Mouse (Mus musculus) hindbrain, embryonic 13.5 days (tissue): ENCODE measurements around the gene Krtap2-4. TPM values are rescaled to one million over a fixed set of nuclear protein-coding genes. Genes with fewer than 3 reads are reported as not detected.

Experiments
- ATAC-seq: fragments of 200-750 bp; cut with Nextera tagmentation; 2 replicates; pipeline ENCODE4 v1.8.0; 2017; ENCODE audit warnings: moderate TSS enrichment; ENCODE audit not compliant: low FRiP score
- H3K27ac ChIP-seq: fragments of 300-500 bp; sonication (generic); 2 replicates; pipeline ENCODE4 v1.5.1; 2015; ENCODE audit warnings: inconsistent platforms, mild to moderate bottlenecking, moderate library complexity
- H3K27me3 ChIP-seq: fragments of 300-500 bp; sonication (generic); 2 replicates; pipeline ENCODE4 v1.6.1; 2015; ENCODE audit warnings: mild to moderate bottlenecking, inconsistent platforms
- H3K36me3 ChIP-seq: fragments of 300-500 bp; sonication (generic); 2 replicates; pipeline ENCODE4 v1.6.1; 2015; ENCODE audit warnings: mild to moderate bottlenecking, inconsistent platforms
- H3K4me1 ChIP-seq: fragments of 300-500 bp; sonication (generic); replicated peaks from 2 replicates; pipeline ENCODE4 v1.6.1; 2015; ENCODE audit warnings: inconsistent platforms
- H3K4me2 ChIP-seq: fragments of 300-500 bp; sonication (generic); 2 replicates; pipeline ENCODE4 v1.6.1; 2015; ENCODE audit warnings: inconsistent platforms, mild to moderate bottlenecking, moderate library complexity
- H3K4me3 ChIP-seq: fragments of 300-500 bp; sonication (generic); 2 replicates; pipeline ENCODE4 v1.5.1; 2015; ENCODE audit warnings: mild to moderate bottlenecking, inconsistent platforms
- H3K9ac ChIP-seq: fragments of 300-500 bp; sonication (generic); 2 replicates; pipeline ENCODE4 v1.6.1; 2015; ENCODE audit warnings: mild to moderate bottlenecking, inconsistent platforms
- H3K9me3 ChIP-seq: fragments of 300-500 bp; sonication (generic); 2 replicates; pipeline ENCODE4 v1.6.1; 2016; ENCODE audit warnings: inconsistent platforms
- WGBS: fragments of 180-500 bp; shearing (Covaris S2); methylation state at CpG from one replicate; pipeline ENCODE4 v1.1.7; 2015; 5-methylcytosine and 5-hydroxymethylcytosine counted together
- polyA plus RNA-seq: library from polyadenylated mRNA; unstranded; fragments of >200 nt; fragmentation: Nextera tagmentation; extraction: Ambion mirVana; gene quantifications from 2 replicates; pipeline ENCODE4 v1.2.1, GENCODE M21; 2015

The Krtap2-4 gene
- polyA plus RNA-seq, 1 experiment from 2014 or later: not detected

DNA sequence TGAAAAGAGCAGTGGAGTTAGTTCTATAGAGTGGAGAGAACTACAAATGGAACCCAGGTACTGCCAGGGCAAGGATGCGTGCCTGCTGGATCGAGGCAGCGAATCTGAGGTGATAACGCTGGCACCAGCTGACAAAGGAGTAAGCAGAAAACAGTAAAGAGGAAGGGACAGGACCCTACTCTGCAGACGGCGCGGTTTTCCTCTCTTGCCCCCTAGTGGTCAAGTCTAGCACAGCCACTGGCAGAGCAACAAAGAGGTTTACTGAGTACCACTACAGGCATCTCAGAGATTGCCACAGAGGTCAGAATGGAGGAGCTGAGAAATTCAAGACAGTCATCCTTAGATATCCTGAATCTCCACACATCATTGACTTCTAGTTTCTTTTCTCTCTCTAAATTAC lies 40.5 kb downstream of the Krtap2-4 start:
- H3K4me3 ChIP-seq: no peak overlapping the region

DNA sequence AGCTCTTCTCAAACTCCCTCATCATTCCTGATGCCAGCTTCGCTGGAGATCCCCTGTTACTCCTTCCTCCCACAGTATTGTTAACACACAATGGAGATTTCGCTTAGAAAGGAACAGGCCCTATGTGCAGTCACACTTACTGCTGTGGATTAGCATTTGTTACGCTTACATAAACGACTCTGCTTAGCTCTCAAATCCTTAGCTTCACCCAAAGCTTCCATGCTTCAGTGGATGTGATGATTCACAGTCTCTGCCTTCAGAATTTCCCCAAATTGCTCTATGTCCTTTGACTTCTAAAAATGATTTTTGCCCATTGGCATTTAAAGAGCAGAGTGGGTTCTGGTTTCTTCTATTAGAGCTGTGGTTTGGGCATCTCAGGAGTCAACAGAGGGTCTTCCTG lies 41.5 kb downstream of the Krtap2-4 start:
- Histone ChIP-seq H3K36me3 (no peaks in the 10 kb centered on the region), H3K9ac (no peak overlapping the region), H3K27me3 (no peaks in the 10 kb centered on the region), H3K27ac (no peak overlapping the region), H3K4me3 (no peak overlapping the region), H3K4me1 (0 out of 2 replicates have a peak, but pooled peaks cover 2% of the 10 kb centered on the region), H3K4me2 (no peak overlapping the region), H3K9me3 (no peaks in the 10 kb centered on the region)
- WGBS: 41% methylated on average over 4 of the region's 4 CpGs
- no peak for ATAC-seq

More for the DNA sequence above, 40.5 kb downstream of the Krtap2-4 start:
- H3K9me3 ChIP-seq: no peaks in the 10 kb centered on the region
- H3K27me3 ChIP-seq: no peaks in the 10 kb centered on the region
- peak overlapping the region; percentile 45 for H3K4me2 ChIP-seq
- no peak overlapping the region for H3K27ac ChIP-seq
- WGBS: 6% methylated on average over 7 of the region's 7 CpGs
- H3K9ac ChIP-seq: no peak overlapping the region; the same call in 1 of the 2 replicates
- no peaks in the 10 kb centered on the region for H3K36me3 ChIP-seq
- ATAC-seq: no peak
- H3K4me1 ChIP-seq: 0 out of 2 replicates have a peak, but pooled peaks cover 2% of the 10 kb centered on the region

DNA sequence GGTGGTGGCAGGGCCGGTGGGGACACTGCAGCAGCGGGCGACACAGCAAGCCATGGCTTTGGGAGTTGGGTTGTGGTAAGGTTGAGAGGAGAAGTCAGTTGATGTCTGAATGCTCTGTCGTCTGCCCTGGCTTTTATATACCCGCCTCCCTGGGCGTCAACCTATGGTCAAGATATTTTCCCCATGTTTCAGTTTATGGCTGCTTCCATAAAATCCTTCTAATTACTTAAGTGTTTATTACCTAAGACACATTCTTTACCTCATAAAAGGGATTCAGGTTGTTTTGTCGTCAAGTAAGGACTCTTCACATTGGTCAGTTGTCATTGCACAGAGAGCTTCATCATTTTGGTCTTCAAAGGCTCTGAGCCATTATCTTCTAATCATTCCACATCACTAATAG lies 48.1 kb downstream of the Krtap2-4 start, which contains the start of gene Krtap3-1:
Krtap3-1 (minus strand) TSS at position 101 of the 400 bp plus-strand sequence.
- Histone ChIP-seq H3K36me3 (no peaks in the 10 kb centered on the region), H3K9ac (no peak within 1 kb of the TSS), H3K9me3 (no peaks in the 10 kb centered on the region), H3K27ac (no peak within 1 kb of the TSS), H3K4me1 (no peaks in the 10 kb centered on the region), H3K27me3 (no peaks in the 10 kb centered on the region), H3K4me2 (no peak within 1 kb of the TSS), H3K4me3 (no peak within 1 kb of the TSS)
- no peak for ATAC-seq
- 94% methylated on average over 7 of the region's 7 CpGs for WGBS

Other genes starting within 250 kb of the Krtap2-4 start
- 0.43 and 0.47 TPM in 2 replicates for gene Krt28, start 239.9 kb downstream of the Krtap2-4 start, polyA plus RNA-seq
- 32.7 and 41.6 TPM in 2 replicates for gene Krt10, start 225.5 kb downstream of the Krtap2-4 start, polyA plus RNA-seq
- gene Krt12, start 192.6 kb downstream of the Krtap2-4 start, polyA plus RNA-seq: 0.13 TPM in 1 of 2 replicates, not detected in the other
- 0.17 and 0.22 TPM in 2 replicates for gene Krt20, start 176.7 kb downstream of the Krtap2-4 start, polyA plus RNA-seq
- 0.10 and 0.17 TPM in 2 replicates for gene Krt23, start 121.7 kb downstream of the Krtap2-4 start, polyA plus RNA-seq
- not detected in 2 replicates for gene Krt39, start 93.5 kb downstream of the Krtap2-4 start, polyA plus RNA-seq
- gene Krt40, start 71.7 kb downstream of the Krtap2-4 start, polyA plus RNA-seq: not detected in 2 replicates
- gene Krtap3-3, start 64.0 kb downstream of the Krtap2-4 start, polyA plus RNA-seq: not detected in 2 replicates
- gene Krtap3-2, start 58.0 kb downstream of the Krtap2-4 start, polyA plus RNA-seq: not detected in 2 replicates
- gene Gm11939, start 55.4 kb downstream of the Krtap2-4 start, polyA plus RNA-seq: not detected in 2 replicates
- not detected in 2 replicates for gene Krtap3-1, start 48.2 kb downstream of the Krtap2-4 start, polyA plus RNA-seq
- not detected in 2 replicates for gene Krtap1-5, start 33.8 kb downstream of the Krtap2-4 start, polyA plus RNA-seq
- gene Krtap1-4, start 31.2 kb downstream of the Krtap2-4 start, polyA plus RNA-seq: not detected in 2 replicates
- not detected in 2 replicates for gene Krtap1-3, start 23.5 kb downstream of the Krtap2-4 start, polyA plus RNA-seq
- not detected in 2 replicates for gene Krtap9-3, start 16.7 kb downstream of the Krtap2-4 start, polyA plus RNA-seq
- gene Gm11938, start 11.5 kb downstream of the Krtap2-4 start, polyA plus RNA-seq: not detected in 2 replicates
- not detected in 2 replicates for gene Gm11937, start 4.7 kb downstream of the Krtap2-4 start, polyA plus RNA-seq
- not detected in 2 replicates for gene Gm11562, start 5.6 kb upstream of the Krtap2-4 start, polyA plus RNA-seq
- not detected in 2 replicates for gene Krtap4-1, start 13.4 kb upstream of the Krtap2-4 start, polyA plus RNA-seq
- gene Krtap4-2, start 20.2 kb upstream of the Krtap2-4 start, polyA plus RNA-seq: not detected in 2 replicates
- not detected in 2 replicates for gene Krtap4-7, start 29.2 kb upstream of the Krtap2-4 start, polyA plus RNA-seq
- not detected in 2 replicates for gene Gm11555, start 35.4 kb upstream of the Krtap2-4 start, polyA plus RNA-seq
- gene Gm11563, start 44.1 kb upstream of the Krtap2-4 start, polyA plus RNA-seq: not detected in 2 replicates
- not detected in 2 replicates for gene Krtap4-6, start 51.1 kb upstream of the Krtap2-4 start, polyA plus RNA-seq
- not detected in 2 replicates for gene Gm14190, start 75.9 kb upstream of the Krtap2-4 start, polyA plus RNA-seq
- gene Gm14180, start 119.4 kb upstream of the Krtap2-4 start, polyA plus RNA-seq: not detected in 2 replicates
- not detected in 2 replicates for gene Gm11595, start 158.1 kb upstream of the Krtap2-4 start, polyA plus RNA-seq
- not detected in 2 replicates for gene Krtap4-8, start 165.9 kb upstream of the Krtap2-4 start, polyA plus RNA-seq
- not detected in 2 replicates for gene Krtap4-9, start 170.4 kb upstream of the Krtap2-4 start, polyA plus RNA-seq
- gene Gm11596, start 178.6 kb upstream of the Krtap2-4 start, polyA plus RNA-seq: not detected in 2 replicates
- not detected in 2 replicates for gene Gm11569, start 184.1 kb upstream of the Krtap2-4 start, polyA plus RNA-seq
- not detected in 2 replicates for gene Gm11554, start 189.6 kb upstream of the Krtap2-4 start, polyA plus RNA-seq
- gene Krtap4-13, start 195.0 kb upstream of the Krtap2-4 start, polyA plus RNA-seq: not detected in 2 replicates
- gene Gm11564, start 200.8 kb upstream of the Krtap2-4 start, polyA plus RNA-seq: not detected in 2 replicates
- gene 2300003K06Rik, start 223.2 kb upstream of the Krtap2-4 start, polyA plus RNA-seq: not detected in 2 replicates
- not detected in 2 replicates for gene Krtap4-16, start 236.8 kb upstream of the Krtap2-4 start, polyA plus RNA-seq
- gene Gm11568, start 243.1 kb upstream of the Krtap2-4 start, polyA plus RNA-seq: not detected in 2 replicates
- not detected in 2 replicates for gene Gm11559, start 249.6 kb upstream of the Krtap2-4 start, polyA plus RNA-seq